Mouse (Mus musculus): ENCODE data around the gene Btbd16.

Gene Btbd16

GRCm38 (mm10) chr7:130816243-130816642, 42.4 kb downstream of the Btbd16 start:
- no peak for DNase-seq (ENCODE audit: low spot score in 2 of 2)

- DNase-seq (ENCODE audit: low spot score in 2 of 2), result no peak
Observed at GRCm38 (mm10) chr7:130818813-130819212, 44.9 kb downstream of the Btbd16 start.

GRCm38 (mm10) chr7:130819624-130820023, 45.8 kb downstream of the Btbd16 start:
- DNase-seq (ENCODE audit: low spot score in 2 of 2), result no peak

GRCm38 (mm10) chr7:130823992-130824391, 50.1 kb downstream of the Btbd16 start:
- no peak for DNase-seq (ENCODE audit: low spot score in 2 of 2)

- no peak for DNase-seq (ENCODE audit: low spot score in 2 of 2)
Observed at GRCm38 (mm10) chr7:130826343-130826742, 52.5 kb downstream of the Btbd16 start.

- DNase-seq (ENCODE audit: low spot score in 2 of 2), result peak in 1 of 2 experiments; percentile 33
Observed at GRCm38 (mm10) chr7:130827431-130827830, 53.6 kb downstream of the Btbd16 start.

GRCm38 (mm10) chr7:130827844-130828403, 54.1 kb downstream of the Btbd16 start:
- DNase-seq (ENCODE audit: low spot score in 2 of 2), result no peak

- no peak for DNase-seq (ENCODE audit: low spot score in 2 of 2)
Observed at GRCm38 (mm10) chr7:130828475-130828874, 54.6 kb downstream of the Btbd16 start.

GRCm38 (mm10) chr7:130831586-130831985, 57.7 kb downstream of the Btbd16 start:
- DNase-seq (ENCODE audit: low spot score in 2 of 2), result no peak

- DNase-seq (ENCODE audit: low spot score in 2 of 2), result no peak
Observed at GRCm38 (mm10) chr7:130834299-130834698, 60.4 kb downstream of the Btbd16 start.

- peak; percentile 25 to 36 for DNase-seq (ENCODE audit: low spot score in 2 of 2)
Observed at GRCm38 (mm10) chr7:130834958-130835861, 61.3 kb downstream of the Btbd16 start.

- no peak for DNase-seq (ENCODE audit: low spot score in 2 of 2)
Observed at GRCm38 (mm10) chr7:130836066-130836465, 62.2 kb downstream of the Btbd16 start.

GRCm38 (mm10) chr7:130837941-130838657, 64.2 kb downstream of the Btbd16 start:
- no peak for DNase-seq (ENCODE audit: low spot score in 2 of 2)

GRCm38 (mm10) chr7:130838658-130839025, 64.8 kb downstream of the Btbd16 start:
- no peak for DNase-seq (ENCODE audit: low spot score in 2 of 2)

GRCm38 (mm10) chr7:130839380-130840100, 65.7 kb downstream of the Btbd16 start:
- no peak for DNase-seq (ENCODE audit: low spot score in 2 of 2)

- no peak for DNase-seq (ENCODE audit: low spot score in 2 of 2)
Observed at GRCm38 (mm10) chr7:130847164-130847718, 73.4 kb downstream of the Btbd16 start.

GRCm38 (mm10) chr7:130854684-130855292, 80.9 kb downstream of the Btbd16 start:
- no peak for DNase-seq (ENCODE audit: low spot score in 2 of 2)

GRCm38 (mm10) chr7:130855681-130856080, 81.8 kb downstream of the Btbd16 start:
- DNase-seq (ENCODE audit: low spot score in 2 of 2), result peak; percentile 22 to 34

- DNase-seq (ENCODE audit: low spot score in 2 of 2), result no peak
Observed at GRCm38 (mm10) chr7:130857973-130858372, 84.1 kb downstream of the Btbd16 start.

GRCm38 (mm10) chr7:130859926-130860325, 86.1 kb downstream of the Btbd16 start:
- DNase-seq (ENCODE audit: low spot score in 2 of 2), result no peak

GRCm38 (mm10) chr7:130860721-130861142, 86.9 kb downstream of the Btbd16 start:
- DNase-seq (ENCODE audit: low spot score in 2 of 2), result no peak
